Mouse (Mus musculus) kidney, postnatal 25 days (tissue): Measurements from ENCODE around the gene Bcar1.

Experiments used
- DNase-seq, 2 experiments: peaks; one replicate each; pipeline ENCODE4 v3.0.0; 2021; ENCODE audit warnings: mixed read lengths in 2 of 2

The Bcar1 gene

DNA sequence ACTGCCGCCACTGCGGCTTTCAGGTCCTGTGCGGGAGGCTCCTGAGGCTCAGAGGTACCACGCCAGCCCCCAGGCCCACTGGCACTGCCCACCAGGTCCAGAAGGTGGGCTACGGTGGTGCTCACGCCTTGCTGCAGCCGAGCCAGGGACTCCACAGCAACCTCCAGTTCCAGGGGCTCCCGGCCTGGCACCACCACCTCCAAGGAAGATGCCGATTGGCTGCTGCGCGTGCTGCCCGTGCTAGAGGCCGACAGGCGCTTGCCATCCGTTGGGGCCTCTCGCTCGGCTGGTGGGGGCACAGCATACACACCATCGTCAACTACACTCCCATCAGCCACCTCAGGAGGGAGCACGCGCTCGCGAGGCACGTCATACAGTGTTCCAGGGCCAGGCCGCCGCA, 29.8 kb downstream of the Bcar1 start:
- DNase-seq = no peak

DNA sequence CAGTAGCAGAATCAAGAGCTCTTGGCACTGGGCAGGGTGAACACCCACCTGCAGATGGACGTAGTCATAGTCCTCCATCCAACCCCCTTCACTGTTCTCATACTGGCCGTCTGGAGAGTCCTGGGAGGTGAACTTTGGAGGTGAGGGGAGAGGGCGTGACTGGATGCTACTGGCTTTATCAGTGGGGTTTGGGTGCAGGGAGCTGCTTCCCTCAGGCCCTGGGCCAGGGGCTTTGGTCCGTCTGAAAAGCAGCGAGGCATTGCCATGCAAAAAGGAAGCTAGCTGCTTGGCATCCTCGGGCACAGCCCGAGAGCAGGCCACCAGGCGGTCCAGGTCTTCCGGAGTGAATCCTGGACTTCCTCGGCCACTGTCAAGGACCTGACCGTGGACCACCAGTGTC, 30.3 kb downstream of the Bcar1 start:
- no peak for DNase-seq

DNA sequence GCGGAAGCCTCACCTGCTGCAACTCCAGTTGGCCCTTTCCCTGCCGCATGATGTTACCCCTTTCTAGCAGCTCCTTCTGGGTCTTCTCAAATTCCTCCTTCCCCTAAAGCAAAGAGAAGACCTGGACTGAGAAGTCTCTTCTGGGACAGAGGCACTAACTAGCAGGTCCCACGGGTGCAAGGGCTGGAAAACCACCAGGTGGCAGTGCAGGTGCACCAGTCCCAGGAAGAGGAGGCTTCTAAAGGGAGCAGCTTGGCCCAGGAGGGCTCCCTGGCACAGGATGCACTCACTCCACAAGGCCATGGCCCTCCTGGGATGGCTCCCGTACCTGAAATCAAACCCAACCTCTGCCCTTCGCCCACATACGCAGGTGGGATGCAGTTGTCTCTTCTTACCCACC, 31.0 kb downstream of the Bcar1 start:
- peak; percentile 82 to 85 for DNase-seq

DNA sequence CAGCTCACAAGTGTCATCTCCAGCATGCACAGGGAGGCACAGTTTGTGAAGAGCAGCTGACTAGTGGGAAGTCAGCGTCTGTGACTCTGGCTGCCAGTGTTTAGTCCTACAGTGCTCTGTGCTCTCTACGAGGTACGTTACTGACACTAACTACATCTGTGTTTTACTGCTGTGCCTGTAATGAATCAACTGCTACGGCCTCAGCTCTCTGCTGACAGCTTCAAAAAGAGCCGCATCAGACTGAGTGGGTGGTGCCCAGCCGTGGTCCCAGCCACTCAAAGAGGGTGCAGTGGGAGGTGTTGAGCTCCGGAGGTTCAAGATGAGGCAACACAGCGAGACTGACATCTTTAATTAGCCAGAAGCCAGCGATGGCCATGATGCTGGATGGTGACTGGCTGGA, 31.5 kb downstream of the Bcar1 start:
- DNase-seq = no peak

DNA sequence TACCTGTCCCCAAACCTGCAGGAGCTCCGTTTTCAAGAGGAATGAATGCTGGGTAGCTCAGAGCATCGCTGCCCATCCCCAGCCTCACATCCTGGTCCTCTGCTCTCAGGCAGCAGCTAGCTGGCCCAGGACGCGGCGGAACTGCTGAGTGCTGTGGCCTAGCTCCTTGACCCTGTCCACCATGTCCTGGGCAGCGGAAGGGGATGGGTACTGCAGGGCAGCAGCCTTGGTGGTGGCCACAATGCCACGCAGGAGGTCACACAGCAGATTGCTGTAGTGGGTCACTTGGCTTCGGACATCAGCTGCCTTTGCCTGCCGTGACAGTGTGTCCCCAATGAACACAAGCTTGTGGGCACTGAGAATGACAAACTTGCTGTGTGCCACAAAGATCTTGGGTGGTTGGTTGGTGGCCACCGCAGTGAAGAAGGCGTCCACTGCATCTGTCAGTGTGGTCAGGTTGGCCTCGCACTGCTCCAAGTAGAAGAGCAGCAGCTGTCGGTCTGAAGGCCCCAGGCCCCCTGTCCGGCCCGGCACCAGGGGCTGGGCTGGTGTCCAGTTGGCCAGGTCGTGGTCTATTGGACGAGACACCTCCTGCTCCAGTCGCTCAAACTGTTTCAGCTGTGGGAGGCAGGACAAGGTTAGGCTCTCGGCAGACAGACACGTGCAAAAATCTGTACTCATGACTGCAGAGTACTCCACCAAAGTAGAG, 32.7 kb downstream of the Bcar1 start:
- DNase-seq = peak in 1 of 2 experiments; percentile 59

DNA sequence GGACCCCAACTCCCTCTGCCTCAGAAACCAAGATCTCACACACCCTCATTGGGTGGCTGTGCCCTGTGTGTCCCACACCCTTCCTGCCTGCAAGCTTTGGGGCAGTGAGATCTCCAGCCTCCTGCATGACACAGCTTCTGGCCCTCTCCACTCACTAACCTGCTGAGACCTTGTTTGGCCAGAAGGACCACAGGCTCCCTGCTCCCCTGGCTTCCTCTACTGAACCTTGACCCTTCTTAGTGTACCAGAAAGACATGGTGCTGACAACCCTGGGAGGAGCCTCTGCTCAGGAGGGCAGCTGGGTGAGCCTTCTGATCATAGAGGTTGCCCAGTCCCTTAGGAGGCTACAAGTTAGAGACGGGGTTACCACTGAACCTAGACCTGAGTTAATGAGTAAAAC, 34.4 kb downstream of the Bcar1 start:
- peak; percentile 72 to 92 for DNase-seq

DNA sequence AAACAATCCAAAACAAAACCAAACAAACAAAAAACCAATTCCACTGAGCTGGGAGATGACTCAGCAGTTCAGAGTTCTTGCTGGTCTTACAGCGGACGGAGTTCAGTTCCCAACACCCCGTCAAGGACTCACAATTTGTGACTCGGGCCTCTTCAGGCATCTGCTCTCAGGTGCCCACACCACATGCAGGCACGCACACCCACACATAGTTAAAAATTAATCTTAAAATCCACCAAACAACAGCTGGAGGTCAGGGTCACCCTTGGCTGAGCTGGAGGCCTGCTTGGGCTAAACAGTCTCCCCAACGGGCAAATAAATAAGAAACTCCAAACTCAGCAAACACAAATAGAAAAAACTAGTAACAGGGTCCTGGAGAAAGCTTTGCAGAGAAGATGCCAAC, 35.3 kb downstream of the Bcar1 start:
- peak; percentile 78 to 92 for DNase-seq

DNA sequence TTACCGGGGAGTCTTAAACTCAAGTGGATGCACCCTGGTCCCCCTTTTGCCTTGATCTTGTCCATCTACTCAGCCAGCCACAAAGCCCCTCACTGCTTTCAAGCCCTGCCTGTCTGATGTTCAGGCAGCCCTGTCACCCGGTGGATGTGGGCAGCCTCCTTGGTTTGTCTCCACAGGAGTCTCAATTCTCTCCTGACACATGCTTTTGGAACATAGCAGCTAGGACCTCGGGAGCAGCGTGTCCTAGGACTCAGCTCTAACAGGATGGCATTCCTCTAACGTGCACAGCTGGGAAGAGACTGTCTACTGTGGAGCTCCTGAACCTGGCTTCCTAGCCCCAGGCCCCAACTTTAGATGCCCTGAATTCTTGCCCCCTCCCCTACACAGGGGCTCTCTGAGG, 37.9 kb downstream of the Bcar1 start:
- peak in 1 of 2 experiments; percentile 28 for DNase-seq

DNA sequence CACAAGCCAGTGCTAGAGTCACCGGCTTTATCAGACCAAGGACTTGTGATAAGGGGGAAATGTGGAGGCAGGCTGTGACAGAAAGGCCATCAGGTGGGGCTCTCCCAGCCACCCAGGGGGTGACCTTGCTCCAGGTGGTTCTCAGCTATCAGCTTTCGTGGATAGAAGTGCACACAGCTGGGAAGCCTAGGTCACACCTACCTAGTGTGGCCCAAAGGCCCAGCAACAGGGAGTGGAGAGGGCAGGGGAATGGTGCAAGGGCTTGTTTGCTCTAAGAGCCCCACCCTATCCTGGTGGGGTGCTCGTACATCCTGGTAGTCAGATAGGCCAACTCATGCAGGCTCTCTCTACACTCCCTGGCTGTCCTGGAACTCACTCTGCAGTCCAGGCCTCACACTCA, 38.4 kb downstream of the Bcar1 start:
- DNase-seq = peak in 1 of 2 experiments; percentile 39

DNA sequence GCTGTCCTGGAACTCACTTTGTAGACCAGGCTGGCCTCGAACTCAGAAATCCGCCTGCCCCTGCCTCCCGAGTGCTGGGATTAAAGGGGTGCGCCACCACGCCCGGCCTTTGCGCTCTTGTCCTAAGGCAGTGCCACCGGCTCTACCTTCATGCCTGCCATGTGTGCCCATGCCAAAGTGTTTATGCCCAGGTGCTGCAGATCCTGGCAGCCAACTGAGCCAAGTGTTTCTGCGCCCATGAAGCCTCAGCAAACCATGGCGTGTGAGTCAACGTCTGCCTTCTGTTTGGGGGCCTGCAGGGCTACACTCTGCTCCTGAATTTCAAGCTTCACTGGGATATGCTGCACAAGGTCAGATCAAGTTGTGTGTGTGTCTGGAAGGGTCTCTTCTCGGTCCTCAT, 39.0 kb downstream of the Bcar1 start:
- DNase-seq = peak in 1 of 2 experiments; percentile 33

DNA sequence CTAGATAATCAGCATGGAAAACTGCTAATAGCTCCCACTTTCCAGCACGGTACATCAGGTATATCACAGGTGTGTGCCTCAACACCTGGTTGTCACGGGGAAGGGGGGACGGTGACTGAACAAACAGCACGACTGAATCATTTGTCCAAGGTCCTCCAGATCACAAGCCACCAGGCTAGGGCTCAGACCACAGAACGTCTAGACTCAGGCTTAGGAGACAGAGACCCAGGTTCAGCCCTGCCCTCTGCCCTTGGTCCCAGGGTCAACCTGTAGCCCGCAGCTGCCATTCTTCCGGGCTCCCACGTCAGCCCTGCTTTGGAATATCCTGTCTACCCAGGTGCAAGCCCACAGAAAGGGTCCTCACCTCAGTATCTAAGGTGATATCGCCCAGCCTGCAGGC, 42.2 kb downstream of the Bcar1 start:
- peak in 1 of 2 experiments; percentile 61 for DNase-seq

DNA sequence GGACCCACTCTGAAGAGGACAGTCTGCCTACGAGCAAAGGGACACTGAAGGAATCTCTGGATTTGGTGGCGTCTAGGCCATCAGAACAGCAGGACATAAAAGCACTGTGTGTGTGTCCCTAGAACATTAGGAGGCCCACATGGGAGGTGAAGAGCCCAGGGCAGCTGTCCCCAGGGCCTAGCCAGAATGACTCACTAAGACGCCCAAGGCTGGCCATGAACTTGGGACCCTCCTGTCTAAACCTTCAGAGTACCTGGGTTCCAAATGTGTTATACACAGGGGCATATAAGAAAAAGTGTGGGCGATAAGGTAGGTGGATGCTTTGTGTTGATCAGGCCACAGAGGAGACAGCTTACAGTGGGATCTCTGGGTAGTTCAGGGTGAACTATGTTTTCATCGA, 42.9 kb downstream of the Bcar1 start:
- peak in 1 of 2 experiments; percentile 13 for DNase-seq

DNA sequence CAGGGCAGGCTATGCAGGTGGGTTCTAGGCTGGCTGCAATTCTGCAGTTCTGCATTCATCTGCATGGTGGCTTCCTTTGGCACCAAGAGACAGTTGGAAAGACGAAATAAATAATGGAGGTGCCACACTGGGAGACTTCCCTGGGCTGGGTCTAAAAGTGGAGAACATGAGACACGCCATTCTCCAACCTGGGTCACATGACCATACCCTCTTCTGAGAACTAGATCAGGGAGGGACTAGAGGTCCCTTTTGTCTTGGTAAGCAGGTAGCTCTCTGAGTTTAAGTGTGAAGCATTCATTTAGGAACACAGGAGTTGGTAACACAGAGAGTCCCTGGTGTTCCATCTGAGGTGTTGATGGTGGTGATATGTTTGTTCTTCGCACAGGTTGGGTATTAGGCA, 43.4 kb downstream of the Bcar1 start:
- DNase-seq = peak in 1 of 2 experiments; percentile 19

DNA sequence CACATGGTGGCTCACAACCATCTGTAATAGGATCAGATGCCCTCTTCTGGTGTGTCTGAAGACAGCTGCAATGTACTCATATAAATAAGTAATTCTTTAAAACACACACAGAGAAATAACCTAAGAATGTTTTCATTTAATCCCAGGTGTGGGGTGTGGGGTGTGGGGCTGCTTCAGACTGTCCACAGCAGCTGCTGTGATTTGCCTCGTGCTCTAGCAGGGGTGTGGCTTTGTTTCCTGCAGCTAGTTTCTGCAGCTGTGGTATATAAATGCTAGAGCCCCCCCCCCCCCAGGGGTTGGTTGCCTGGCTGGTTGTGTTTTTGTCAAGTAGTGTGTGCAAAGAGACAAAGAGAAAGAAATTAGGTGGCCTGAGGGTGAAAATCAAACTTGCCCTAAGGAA, 44.6 kb downstream of the Bcar1 start:
- peak in 1 of 2 experiments; percentile 14 for DNase-seq

DNA sequence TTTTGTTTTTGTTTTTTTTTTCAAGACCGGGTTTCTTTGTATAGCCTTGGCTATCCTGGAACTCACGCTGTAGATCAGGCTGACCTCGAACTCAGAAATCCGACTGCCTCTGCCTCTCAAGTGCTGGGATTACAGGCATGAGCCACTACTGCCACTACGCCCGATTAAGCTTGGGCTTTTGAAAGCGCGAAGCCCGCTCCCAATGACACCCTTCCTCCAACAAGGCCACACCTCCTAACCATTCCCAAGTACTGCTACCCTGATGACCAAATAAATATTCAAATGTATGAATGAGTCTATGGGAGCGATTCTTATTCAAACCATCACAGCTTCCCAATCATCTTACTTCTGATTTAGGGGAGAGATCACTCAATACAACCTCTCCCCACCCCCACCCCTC, 46.0 kb downstream of the Bcar1 start:
- DNase-seq = peak in 1 of 2 experiments; percentile 20

DNA sequence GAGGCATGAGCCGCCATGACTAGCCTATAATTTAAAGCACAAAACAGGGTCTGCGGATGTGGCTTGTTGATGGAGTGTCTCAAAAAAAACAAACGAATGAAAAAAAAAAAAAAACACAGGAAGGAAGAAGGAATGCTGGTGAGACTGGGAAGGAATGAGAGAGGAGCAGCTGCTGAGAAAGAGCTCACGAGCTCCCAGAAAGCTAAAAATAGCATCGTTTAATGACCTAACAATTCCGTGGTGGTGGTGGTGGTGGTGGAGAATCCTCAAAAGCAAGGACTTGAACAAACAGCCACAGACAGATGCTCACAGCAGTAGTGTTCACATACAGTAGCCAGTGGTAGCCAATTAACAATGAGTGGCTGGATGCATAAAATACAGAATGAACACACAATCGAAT, 48.2 kb downstream of the Bcar1 start:
- DNase-seq = no peak

DNA sequence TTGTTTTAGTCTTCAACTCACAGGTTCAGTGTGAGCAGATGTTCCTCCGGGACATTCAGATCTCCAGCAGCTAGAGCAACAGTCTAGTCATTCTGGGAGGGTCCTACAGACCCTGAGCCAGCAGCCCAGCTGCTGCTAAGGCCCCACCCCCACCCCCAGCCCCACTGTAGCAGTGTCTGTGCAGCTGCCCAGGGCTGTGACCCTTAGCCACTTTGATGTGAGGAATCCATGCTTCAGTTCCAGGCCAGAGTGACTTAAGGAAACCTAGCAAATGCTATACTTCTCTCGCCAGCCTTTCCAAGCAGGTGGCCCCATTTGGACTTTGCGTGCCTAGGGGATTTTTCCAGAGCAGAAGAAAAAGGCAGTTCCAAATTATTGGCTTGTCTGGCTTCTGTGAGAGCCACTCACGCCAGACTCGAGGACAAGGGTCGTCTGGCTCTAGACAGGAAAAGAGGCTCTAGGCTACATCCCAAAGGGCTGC, 50.3 kb downstream of the Bcar1 start:
- DNase-seq = peak in 1 of 2 experiments; percentile 52

DNA sequence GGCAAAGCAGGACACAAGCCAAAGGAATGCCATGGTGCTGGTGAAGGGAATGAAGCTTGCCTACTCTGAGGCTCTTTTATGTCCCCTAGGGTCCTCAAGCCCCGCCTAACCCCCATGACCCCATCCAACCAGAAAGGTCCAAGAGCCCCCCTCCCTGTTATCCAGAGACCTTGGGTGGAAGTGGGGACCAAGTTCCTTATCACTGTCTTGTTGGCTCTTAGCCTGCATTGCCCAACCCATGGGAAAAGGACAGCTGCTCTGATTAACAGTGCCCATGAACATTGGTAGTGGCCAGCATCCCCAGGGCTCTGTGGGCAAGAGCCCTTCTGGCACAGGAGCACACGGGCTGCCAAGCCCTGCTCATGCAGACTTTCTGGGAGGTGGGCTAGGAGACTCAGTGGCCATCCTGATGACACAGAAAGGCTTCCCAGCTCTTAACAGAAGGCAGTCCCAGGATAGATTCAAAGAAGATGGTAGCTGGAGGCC, 52.6 kb downstream of the Bcar1 start, which contains the start of gene Ctrb1:
Ctrb1 (minus strand) TSS at position 51 of the 486 bp plus-strand sequence.
- DNase-seq = no peak

DNA sequence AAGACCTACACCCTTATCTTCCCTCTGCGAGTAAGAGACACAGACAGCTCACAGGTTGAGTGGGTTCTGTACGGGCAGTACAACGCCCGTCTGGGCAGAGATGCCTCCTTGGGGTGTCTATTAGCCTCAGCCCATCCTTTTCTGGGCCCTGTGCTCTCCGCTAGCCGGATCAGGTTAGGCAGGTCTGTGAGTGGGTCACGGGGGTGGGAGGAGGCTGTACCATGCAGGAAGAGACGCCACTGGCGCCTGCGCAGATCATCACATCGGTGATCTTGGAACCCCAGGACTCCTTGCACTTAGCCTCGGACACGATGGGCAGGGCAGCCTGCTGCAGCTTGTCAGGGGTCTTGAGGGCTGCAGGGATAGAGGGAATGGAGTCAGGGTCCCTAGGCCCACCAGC, 56.7 kb downstream of the Bcar1 start:
- no peak for DNase-seq

DNA sequence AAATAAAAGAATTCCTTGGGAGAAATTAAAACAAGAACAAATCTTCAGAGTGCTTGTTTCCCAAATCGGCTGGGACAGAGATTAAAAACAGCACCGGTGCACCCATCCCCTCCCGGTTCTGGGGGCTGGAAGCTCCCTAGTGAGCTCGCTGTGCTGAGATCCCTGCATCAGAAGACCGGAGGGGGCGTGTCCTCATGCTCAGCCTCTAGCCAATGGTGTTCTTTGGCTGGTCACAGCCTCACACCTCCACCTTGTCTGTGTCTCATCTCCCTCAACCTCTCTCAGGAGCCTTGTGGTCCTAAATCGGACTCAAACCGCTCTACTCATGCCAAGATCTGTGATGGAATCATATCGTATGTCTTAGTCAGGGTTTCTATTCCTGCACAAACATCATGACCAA, 61.1 kb downstream of the Bcar1 start:
- no peak for DNase-seq

DNA sequence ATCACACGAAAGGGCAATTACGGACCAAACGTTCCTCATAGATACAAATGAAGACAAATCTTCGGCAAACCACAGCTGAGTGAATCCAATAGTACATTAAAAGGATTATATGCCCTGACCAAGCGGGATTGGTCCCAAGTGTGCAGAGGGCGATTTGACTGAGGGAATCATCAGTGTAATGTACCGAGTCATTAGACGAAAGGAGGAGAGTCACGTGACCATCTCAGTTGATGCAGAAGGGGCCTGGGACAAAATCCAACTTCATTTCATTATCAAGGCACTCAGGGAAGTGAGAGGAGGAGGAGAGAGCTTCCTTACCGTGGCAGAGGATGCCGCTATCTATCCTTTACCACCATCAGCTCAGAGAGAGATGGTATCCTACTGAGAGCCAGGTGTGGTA, 62.5 kb downstream of the Bcar1 start:
- no peak for DNase-seq

DNA sequence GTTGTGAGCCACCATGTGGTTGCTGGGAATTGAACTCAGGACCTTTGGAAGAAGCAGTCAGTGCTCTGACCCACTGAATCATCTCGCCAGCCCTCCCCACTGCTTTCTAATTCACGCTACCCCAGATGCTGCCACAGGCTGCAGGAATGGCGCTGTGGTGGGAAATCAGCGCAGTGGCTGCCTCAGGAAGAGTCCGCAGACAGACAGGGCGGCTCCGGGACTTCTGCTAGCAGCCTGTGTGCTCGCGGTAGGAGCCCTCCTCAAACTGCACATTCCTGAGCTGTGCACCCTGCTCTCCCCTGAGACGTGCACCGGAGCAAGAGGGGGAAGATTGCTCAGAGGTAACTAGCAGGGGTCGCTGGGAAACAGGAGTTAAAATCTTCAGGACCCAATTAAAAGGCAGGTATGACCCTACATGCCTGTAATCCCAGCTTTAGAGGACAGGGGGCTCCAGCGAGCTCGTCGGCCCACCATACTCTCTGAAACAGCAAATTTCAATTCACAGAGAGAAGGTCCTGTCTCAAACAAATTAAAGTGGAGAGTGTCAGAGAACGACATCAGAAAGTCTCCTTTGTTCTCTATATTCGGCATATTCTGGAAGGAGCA, 63.1 kb downstream of the Bcar1 start:
- DNase-seq = no peak

DNA sequence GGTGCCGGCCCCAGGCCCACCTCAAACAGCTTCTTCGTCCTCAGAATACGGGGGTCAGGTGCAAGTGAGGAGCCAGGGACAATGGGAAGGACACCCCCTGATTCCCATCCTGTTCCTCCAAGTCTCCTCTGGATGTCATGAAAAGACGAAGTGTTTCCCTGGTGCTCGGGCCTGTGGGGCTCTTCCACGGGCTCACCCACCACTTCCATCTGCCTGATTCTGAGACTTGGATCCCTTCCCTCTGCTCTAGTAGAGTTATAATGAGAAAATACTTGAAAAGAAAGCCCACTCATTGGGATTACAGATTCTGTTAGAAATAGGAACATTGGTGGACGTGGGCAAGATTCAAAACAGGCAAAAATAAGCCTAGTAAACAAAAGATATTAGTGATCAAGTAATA, 64.8 kb downstream of the Bcar1 start:
- no peak for DNase-seq

DNA sequence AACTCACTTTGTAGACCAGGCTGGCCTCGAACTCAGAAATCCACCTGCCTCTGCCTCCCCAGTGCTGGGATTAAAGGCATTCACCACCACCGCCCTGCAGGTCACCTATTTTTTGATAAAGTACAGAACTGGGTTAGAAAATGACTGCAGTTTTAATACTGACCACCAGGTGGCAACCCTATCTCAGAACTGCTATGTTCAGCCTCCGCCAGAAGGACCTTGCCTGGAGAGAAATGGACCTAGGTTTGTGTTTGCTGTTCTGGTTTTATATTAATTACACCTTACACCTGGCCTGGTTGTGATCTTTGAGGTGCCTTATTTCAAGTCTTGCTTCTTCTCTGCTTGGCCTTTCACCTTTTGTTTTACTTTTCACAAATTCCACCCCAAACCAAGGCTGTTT, 65.5 kb downstream of the Bcar1 start:
- peak; percentile 62 to 84 for DNase-seq
